Mouse (Mus musculus) c-Kit-negative CD71-positive TER-119-positive erythroid progenitor cells, embryonic 14.5 days (primary cell): Measurements from ENCODE around the gene Pom121l2.

ENCODE experiments used
- DNase-seq: peaks from one replicate; pipeline ENCODE4 v3.0.0-alpha.2; 2013; ENCODE audit warnings: low read depth, low spot score

Gene Pom121l2

DNA sequence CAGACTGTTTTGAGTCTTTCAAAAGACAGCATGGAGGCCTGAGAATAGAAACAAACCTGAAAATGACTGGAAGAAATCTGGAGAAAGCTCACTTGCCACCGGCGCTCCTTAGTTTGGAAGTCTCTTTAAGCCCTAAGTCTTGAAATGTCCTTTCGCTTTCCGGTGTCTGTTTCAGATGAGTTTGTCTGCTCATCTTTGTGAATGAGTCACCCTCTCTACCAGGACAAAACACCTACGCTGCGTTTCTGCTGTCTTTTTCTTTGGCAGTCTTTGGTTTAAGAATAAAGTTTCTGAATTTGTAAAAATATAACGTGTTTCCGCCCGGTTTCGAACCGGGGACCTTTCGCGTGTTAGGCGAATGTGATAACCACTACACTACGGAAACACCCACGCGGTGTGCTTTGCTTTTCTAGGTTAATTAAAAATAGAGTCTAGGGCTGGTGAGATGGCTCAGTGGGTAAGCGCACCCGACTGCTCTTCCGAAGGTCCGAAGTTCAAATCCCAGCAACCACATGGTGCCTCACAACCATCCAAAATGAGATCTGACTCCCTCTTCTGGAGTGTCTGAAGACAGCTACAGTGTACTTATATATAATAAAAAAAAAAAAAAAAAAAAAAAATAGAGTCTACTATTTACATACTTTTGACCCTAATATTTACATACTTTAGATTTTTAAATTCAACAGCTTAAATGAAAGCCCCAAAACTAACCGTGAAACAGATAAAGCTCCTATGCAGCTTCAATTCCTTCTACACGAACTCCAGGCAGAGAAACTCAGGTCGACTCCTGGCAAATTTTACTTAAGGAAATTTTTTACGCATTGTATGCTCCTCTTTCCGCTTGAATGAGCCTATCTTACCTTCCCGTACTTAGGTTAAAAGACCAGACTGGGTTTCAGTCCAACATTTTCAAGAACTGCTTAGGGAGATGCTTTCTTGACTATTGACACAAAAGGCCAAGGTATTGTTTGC, 34.8 kb downstream of the Pom121l2 start:
- peak; percentile 69 for DNase-seq

- no peak for DNase-seq
These were observed 39.2 kb downstream of the Pom121l2 start for GRCm38 (mm10) chr13:22019934-22020835.

DNA sequence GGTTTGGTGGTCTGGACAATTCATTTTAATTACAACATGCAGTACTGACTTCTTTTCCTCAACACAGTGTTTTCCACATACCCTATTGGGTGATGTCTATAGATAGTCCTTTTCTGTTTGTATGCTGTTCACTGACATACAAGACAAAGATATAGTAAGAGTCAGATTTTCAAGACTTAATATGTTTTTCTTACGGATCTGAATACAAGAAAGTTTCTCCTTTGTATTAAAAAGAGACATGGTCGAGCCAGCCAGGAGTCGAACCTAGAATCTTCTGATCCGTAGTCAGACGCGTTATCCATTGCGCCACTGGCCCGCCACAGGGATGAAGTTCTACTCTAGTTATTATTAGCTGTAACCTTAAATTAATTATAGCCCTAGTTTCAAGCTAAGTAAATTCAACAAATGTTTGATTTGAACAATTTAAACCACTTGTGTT, 39.9 kb downstream of the Pom121l2 start:
- DNase-seq: no peak

GRCm38 (mm10) chr13:22021581-22021980, 40.6 kb downstream of the Pom121l2 start:
- no peak for DNase-seq

DNA sequence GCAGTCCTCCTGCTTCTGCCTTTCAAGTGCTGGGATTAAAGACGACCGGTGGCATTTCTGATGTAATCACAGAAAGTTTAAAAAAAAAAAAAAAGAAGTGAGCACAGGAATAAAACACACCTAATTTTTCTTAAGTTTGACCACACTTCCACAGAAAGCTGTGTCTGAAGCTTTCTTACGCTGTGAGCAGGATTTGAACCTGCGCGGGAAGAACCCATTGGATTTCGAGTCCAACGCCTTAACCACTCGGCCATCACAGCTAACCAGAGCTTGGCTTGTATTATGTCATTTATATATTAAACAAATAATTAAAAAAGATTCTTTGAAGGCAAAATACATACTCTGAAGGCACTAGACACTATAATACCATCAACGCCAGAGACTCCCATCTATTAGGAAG, 41.2 kb downstream of the Pom121l2 start:
- peak; percentile 83 for DNase-seq

DNA sequence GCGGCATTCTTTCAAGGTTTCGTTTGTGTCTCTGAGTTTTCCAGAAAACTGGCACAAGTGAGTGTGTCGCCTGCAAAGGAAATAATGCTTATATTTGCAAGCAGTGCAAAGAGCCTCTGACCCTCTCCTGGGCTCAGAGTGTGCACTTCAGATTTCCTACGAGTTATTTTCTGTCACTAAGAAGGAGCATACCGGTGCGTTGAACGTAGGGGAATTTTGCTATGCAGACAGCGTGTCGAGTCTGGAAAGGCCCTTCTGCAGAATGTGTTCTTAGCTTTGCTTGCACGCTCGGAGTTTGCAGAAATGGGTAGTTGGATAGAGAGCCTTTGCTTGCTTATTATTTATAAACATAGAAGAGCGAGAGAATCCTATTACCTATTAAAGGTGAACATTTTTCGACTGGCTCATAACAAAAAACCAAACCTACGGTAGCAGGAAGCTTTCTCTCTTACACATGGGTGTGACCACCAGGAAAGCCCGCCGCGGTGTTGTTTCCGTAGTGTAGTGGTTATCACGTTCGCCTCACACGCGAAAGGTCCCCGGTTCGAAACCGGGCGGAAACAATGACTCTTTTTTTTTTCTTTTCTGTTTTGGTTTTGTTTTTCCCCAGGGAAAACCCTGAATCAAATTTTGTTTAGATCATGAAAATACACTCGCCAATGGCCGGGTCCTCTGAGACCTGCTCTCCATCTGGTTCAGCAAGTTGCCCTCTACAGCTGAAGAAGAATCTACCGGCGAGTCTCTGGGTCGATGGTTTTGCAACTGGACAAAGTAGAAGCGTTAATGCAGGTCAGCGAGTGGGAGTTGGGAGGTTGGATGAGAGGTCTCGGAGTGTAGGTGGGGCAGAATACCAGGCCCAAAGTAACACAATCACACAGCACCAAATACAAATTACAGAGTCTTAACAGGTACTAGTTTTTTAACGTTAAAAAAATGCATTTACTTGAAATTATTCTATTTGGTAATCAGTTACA, 45.4 kb downstream of the Pom121l2 start:
- DNase-seq: peak; percentile 74

GRCm38 (mm10) chr13:22028673-22029460, 47.9 kb downstream of the Pom121l2 start:
- peak; percentile 88 for DNase-seq

DNA sequence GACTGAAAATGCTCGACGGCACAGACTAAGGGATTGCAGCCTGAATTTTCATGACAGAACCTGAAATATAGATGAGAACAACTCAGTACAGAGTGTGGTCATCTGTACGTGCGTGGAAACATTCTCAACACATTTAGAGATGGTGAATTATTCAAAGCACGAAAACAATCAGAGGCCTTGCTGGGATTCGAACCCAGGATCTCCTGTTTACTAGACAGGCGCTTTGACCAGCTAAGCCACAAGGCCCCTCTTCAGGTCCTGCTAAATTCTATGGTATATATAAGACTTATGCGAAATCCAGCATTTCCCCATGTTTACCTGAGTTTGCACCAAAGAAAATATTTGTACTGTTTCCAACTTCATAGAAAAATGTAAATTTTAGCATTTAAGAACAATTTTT, 48.9 kb downstream of the Pom121l2 start:
- no peak for DNase-seq

DNA sequence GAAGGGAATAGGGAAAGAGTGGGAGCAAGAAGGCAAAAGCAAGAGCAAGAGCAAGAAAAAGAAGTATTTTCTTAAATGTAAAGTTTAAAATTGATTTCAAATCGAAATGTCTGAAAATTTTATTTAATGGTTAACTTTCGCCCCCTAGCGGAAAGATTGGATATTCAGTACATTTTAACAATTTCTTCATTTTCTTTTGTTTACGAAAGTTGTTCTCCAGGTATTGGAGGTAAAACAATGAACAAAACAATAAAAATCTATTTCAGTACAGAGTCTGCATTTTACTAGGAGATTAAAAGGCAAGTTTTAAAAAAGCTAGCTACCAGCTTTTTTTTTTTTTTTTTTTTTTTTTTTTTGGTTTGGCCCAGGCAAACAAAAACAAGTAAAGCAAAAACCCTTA, 49.5 kb downstream of the Pom121l2 start:
- DNase-seq: no peak

- peak; percentile 36 for DNase-seq
These were observed 52.9 kb downstream of the Pom121l2 start for GRCm38 (mm10) chr13:22033741-22034442.

DNA sequence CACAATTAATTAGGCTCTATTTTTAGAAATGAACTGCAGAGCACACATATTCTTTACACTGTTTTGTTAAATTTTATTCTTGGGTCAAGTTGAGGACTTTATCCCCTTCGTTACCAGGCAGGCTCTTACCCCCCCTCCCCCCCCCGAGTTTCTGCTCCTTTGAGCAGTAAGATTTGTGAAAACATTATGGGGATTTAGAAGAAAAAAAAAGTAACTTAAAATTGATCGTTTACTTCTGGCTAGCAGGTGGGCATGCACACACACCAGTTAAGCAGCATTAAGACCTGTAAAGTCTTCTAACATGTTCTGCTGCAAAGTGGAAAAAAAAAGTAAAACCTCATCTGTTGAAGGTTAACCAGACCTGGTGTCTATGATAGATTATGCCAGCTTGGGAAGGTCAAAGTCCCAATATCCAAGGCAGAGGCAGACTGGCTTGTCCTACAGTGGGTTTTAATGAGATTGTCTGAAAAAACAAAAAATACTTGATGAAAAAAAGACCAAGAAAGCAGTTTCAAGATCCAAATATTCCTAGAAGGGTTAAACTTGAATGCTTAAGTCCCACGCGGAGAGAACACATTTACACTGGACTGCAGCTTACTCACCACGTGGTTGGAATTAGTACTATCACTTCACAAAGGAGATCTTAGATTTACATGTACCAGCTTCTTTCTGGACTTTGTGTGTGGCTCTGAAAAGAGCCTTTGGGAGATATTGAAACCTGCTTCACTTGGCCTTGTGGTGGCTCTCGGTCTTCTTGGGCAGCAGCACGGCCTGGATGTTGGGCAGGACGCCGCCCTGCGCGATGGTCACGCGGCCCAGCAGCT, 53.7 kb downstream of the Pom121l2 start:
- peak; percentile 55 for DNase-seq

DNA sequence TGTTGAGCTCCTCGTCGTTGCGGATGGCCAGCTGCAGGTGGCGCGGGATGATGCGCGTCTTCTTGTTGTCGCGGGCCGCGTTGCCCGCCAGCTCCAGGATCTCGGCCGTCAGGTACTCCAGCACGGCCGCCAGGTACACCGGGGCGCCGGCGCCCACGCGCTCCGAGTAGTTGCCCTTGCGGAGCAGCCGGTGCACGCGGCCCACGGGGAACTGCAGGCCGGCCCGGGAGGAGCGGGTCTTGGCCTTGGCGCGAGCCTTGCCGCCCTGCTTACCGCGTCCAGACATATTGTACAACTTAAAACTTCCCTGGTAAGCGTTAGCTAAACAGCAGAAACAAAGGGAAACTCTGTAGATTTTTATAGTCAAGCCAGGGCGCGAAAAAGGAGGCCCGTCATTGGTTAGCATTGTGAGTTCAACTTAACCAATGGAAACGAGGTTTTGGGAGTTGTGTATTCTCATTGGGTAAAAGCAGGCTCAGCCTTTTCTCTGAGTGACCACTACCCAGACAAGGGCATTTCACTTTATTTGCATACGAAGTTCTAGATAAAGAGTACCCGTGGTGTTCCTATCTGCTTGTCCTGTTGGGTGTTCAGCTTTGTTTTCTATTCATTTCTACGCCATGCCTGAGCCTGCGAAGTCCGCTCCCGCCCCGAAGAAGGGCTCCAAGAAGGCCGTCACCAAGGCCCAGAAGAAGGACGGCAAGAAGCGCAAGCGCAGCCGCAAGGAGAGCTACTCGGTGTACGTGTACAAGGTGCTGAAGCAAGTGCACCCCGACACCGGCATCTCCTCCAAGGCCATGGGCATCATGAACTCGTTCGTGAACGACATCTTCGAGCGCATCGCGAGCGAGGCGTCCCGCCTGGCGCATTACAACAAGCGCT, 54.5 kb downstream of the Pom121l2 start, which contains the start of the genes Hist1h2ah and Hist1h2bk:
Gene Hist1h2ah (minus strand): TSS at position 302 of the 882 bp plus-strand sequence.
Gene Hist1h2bk (plus strand): TSS at position 604 of the 882 bp plus-strand sequence.
- peak; percentile 97 for DNase-seq

DNA sequence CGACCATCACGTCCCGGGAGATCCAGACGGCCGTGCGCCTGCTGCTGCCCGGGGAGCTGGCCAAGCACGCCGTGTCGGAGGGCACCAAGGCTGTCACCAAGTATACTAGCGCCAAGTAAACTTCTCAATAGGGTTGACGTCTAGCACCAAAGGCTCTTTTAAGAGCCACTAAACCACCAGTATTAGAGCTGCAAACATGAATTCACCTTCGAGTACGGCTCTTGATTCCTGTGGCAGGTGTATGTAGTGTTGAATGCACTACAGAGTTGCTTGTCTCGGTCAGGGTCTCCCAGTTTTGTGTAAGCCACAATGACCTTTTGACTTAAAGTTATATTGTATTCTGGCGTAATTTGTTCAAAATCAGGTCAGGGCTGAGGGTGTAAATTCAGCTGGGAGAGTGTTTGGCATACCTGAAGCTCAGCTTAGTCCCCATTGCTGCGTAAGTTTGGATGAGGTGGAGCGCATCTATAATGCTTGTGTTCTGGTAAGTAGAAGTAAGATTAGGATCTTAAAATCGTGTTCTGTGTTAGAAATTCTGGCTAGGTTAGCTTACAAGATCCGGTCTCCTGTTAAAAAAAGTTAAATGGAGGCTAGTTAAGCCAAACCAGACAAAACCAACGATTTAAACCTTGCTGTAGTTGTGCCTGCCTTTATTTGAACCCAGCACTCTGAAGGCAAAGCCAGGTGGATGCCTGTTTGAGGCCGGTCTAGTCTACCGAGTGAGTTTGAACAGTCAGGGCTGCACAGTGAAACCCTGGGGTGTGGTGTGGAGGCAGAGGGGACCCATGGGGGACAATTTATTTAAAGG, 55.4 kb downstream of the Pom121l2 start:
- DNase-seq: peak; percentile 61

- no peak for DNase-seq
These were observed 56.0 kb downstream of the Pom121l2 start for GRCm38 (mm10) chr13:22036986-22037385.

DNA sequence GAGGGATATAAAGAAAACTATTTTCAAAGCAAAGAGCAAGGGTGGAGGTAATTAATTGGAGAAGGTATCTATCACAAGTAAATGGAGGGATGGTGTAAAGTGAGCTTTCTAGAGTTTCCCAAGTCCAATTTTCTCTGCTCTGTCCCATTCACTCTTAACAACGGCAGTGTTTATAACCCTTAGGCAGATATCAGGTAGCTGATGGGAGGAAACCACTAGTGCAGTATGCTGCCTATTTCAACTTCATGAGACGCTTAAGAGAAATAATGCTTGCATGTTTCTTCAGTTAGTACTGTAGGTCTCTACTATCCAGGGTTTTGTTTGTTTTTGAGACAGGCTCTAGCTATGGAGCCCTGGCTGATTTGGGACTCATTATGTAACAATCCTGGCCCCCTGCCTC, 56.4 kb downstream of the Pom121l2 start:
- DNase-seq: no peak
